Mouse (Mus musculus) bone marrow macrophage, adult 2 months (primary cell): Measurements from ENCODE around the gene Ttc9c.
A peak's percentile ranks its signal among the peaks of the same experiment; 100 is the strongest.

ENCODE experiments used
- CTCF ChIP-seq: IDR thresholded peaks from 2 replicates; pipeline ENCODE4 v1.5.1; 2012; ENCODE audit warnings: low read depth, mild to moderate bottlenecking, low read length, moderate library complexity
- POLR2A ChIP-seq: IDR thresholded peaks from 2 replicates; pipeline ENCODE4 v1.6.1; 2012; ENCODE audit warnings: mild to moderate bottlenecking, low read depth, low read length, borderline replicate concordance

- TF ChIP-seq CTCF: no peak
- TF ChIP-seq POLR2A: peak; percentile 35; the same call in 1 of the 2 replicates
These were observed 20.7 kb downstream of the Ttc9c start, which contains the start of gene Polr2g for GRCm38 (mm10) chr19:8798264-8798946.
